Mouse (Mus musculus) cerebellum, adult 2 months (tissue): ENCODE results near the gene Olfr49.

Source experiments
- CTCF ChIP-seq: fragments of 200-500 bp; IDR thresholded peaks from 2 replicates; pipeline ENCODE4 v1.5.1; 2011; ENCODE audit warnings: low read depth, mild to moderate bottlenecking, control low read depth, low read length, moderate library complexity, borderline replicate concordance; ENCODE audit not compliant: insufficient read depth
- POLR2A ChIP-seq: fragments of 200-500 bp; IDR thresholded peaks from 2 replicates; pipeline ENCODE4 v1.6.1; 2011; ENCODE audit warnings: low read length, control low read depth, borderline replicate concordance; ENCODE audit not compliant: insufficient read depth

GRCm38 (mm10) chr14:54240542-54240941, 44.2 kb downstream of the Olfr49 start:
- no peak for TF ChIP-seq POLR2A
- TF ChIP-seq CTCF: no peak
